Mouse (Mus musculus) yolk sac, embryonic 10.5 days (tissue): ENCODE measurements around the gene Adamts6.

ENCODE experiments used
- DNase-seq: peaks from one replicate; pipeline ENCODE4 v3.0.0-alpha.2; 2017; ENCODE audit warnings: low spot score

Adamts6 gene

DNA sequence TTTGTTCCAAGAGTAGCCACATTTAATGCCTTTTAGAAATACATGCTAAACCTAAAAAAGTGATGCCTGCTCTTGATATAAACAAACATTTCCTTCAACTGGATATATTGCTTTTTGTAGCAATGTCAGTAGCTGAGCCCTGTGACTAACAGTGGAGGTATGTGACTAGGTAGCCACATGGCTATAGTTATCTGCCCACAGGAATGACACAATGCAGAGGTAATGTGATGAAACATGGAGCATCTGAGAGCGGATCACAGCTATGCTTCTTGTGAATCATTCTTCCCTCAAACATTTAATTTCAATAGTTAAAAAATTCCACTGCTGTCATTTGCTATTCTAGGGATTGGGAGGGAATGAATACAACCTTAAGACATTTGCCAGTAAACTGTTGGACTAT, 172.7 kb downstream of the Adamts6 start:
- DNase-seq: no peak

DNA sequence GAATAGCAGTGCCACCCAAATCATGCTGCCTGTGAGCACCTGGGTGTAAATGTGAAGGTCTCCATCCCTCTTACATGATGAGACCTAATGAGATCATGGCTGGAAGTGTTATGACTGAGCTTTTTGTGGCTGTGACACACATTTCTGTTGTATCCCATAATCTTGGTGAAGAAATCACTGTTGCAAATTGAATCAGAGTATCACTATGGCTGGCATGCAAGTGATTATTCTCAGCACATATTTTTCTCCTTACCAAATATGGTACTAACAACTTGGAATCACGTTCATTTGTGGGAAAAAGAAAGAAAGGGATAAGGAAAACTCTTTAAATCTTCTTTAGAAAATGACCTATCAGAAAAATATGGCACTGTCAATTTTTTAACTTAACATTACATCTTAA, 180.4 kb downstream of the Adamts6 start:
- DNase-seq: no peak

DNA sequence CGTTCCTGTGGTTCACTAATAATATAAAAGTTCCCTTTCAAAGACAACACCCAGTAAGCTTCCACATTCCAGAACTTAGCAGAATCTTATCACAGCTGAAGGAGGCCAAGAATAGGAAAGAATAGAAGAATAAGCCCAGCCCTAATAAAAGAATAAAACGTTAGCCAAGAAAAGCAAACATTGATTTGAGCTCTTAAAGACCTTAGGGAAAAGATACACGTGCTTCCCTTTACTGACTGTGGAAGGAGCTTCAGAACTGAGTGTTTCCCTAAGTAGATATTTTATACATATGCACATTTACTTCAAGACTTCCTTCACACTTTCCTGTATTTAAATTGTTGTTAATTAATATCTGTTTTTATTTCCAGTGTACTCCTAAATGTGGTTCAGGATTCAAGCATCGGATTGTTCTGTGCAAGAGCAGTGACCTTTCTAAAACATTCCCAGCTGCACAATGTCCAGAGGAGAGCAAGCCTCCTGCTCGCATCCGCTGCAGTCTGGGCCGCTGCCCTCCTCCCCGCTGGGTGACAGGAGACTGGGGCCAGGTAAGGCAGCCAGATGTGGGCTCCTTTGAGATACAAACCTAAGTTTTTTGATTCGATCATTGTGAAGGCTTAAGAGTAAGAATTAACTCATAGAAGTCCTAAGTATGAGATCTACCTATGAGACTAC, 188.8 kb downstream of the Adamts6 start:
- DNase-seq: no peak

- no peak for DNase-seq
These were observed 194.9 kb downstream of the Adamts6 start for GRCm38 (mm10) chr13:104482426-104483089.

- DNase-seq: no peak
These were observed 195.6 kb downstream of the Adamts6 start for GRCm38 (mm10) chr13:104483111-104483722.

- DNase-seq: no peak
These were observed 203.6 kb downstream of the Adamts6 start for GRCm38 (mm10) chr13:104491046-104491811.

DNA sequence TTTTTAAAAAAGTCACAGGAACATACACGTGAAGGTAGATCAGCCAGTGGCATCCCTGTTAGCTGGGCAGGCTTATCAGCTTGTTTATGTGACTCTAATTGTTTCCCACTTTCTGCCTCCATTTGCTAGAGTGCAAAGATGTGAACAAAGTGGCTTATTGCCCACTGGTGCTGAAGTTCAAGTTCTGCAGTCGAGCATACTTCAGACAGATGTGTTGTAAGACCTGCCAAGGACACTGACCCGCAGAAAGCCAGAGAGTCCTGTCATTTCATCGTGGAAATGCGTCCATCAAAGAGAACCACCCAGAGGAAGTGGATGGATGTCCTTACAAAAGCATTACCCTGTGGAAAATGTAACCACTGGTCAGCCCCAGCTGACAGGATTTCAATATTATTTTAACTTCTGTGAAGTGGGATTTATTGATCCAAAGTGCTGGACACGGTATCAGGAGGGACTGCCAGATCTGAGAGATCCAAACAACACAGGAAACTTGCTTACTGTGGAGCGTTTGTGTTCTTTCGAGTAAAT, 205.9 kb downstream of the Adamts6 start:
- no peak for DNase-seq

GRCm38 (mm10) chr13:104494200-104494873, 206.7 kb downstream of the Adamts6 start:
- DNase-seq: peak; percentile 53

- DNase-seq: no peak
These were observed 210.0 kb downstream of the Adamts6 start for GRCm38 (mm10) chr13:104497592-104497991.

DNA sequence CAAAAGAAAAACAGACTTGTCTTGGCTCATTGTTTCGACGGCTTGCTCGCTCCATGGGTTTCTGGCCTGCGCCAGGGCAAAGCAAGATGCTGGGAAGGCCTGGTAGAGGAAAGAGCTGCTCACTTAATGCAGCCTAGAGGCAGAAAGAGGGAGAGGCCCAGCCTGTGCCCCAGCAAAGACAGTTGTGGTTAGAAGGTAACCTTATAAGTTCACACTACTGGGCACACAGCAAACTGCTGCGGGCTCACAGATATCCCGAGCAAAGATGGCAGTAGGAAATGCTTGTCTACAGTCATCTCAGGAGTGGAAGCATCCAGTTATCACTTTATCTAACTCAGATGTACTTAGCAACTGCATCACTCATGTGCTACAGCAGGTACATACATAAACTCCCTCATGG, 211.0 kb downstream of the Adamts6 start:
- no peak for DNase-seq

- no peak for DNase-seq
These were observed 211.7 kb downstream of the Adamts6 start for GRCm38 (mm10) chr13:104499116-104500040.

DNA sequence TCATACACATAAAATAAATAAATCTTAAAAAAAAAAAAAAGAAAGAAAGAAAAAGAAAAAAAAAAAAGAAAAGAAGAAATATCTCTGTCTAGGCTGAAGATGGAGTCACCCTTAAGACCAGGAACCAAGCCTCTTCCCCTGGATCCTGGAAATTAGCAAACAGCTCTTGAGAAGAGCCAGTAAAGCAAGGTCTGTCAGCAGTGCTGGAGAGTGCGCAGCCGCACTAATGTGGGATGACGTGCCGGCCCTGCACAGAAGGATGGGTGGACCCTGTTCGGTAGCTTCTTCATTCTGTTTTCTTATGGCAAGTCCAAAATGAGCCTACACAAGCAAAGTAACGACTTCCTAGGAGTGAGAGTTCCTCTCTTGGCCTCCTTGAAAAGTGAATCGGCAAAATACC, 214.8 kb downstream of the Adamts6 start:
- no peak for DNase-seq

GRCm38 (mm10) chr13:104504043-104504442, 216.4 kb downstream of the Adamts6 start:
- DNase-seq: no peak

DNA sequence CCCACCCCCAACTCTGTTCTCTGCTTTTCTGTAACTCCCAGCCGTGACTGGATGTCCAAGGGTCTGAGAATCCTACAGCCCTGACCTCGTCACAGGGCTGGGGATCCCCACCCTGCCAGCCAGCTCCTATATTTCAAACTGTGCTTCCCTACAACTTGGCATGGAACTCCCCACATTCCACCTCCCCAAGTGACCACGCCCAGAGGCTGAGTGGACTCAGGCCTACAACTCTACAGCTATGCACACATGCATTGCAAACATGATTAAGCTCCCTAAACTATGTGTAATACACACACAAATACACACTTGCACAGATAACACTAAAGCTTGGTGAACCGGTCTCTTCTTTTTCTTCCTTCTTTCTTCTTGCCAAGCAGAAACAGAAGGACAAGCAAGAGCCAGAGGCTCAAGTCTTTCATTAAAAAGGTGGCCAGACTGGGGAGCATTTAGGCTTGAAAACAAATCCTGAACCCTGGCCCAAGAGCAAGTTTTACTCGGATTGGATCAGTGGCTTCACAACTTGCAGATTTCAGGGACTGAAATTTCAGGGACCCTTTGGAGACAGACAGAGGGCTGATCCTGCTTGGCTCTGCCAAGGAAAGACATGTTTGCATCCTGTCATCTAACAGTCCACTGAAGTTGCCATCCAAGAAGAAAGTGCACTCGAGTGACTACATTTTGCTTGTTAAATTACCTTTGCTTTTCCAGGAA, 218.7 kb downstream of the Adamts6 start:
- no peak for DNase-seq

DNA sequence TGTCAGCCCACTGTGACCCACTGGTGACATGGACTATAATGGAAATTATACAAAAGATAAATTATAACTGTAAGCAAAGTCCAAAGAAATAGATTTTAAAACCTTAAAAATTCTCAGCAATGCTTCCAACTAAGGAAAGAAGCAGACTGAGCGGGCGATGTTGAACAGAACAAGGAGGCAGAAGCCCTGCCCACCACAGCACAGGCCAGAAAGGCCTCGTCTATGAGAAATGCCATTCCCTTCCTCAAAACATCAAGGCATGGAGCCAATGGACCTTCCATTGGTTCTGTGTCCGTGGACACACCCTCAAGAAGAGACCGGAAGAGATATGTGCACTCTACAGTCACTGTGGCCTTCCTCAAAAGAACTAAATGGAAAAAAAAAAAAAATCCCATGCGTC, 220.0 kb downstream of the Adamts6 start:
- DNase-seq: no peak

GRCm38 (mm10) chr13:104509561-104510493, 222.2 kb downstream of the Adamts6 start:
- DNase-seq: no peak

- DNase-seq: no peak
These were observed 223.1 kb downstream of the Adamts6 start for GRCm38 (mm10) chr13:104510766-104511165.

- no peak for DNase-seq
These were observed 227.4 kb downstream of the Adamts6 start for GRCm38 (mm10) chr13:104515054-104515453.

DNA sequence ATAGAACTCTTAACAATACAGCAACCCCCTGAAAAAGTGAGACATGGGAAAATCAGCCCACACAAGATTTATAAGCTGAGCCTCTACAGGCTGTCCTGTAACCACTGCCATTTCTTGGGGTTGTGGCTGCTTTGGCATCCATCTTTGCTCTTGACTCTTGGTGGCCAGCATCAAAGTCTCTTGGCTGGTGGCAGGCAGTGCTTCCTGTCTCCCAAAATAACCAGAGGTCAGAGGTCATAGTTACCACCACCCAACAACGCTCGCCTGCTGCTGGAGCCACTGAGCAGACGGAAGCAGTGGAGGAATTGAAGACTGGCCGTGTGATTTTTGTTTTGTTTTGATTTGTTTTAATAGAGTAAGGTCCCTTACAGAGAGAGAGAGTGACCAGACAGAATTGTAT, 228.5 kb downstream of the Adamts6 start:
- no peak for DNase-seq
